Mouse (Mus musculus): ENCODE measurements around the gene Olfr944. TPM values are rescaled to one million over a fixed set of nuclear protein-coding genes. Genes with fewer than 3 reads are reported as not detected.

Gene Olfr944
- polyA plus RNA-seq (2015; fragmentation: Nextera tagmentation; extraction: Ambion mirVana), result not detected in 2 replicates

DNA sequence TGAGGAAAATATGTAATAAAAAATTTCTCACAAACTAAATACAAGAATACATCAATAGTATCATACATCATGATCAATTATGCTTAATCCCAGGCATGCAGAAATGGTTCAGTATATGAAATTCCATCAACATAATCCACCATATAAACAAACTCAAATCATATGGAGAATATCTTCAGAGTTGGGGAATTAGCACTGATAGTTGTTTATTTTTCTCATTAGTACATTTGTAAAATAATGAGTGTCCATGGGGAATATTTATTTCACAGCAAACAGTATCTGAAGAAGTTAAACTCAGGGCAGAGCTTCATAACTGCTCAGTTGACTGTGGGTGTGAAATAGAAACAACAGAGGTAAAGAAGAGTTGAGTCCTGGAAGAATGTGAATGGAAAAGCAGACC, at the start of gene Olfr944:
Gene Olfr944 (plus strand): TSS at position 301 of the 400 bp plus-strand sequence.
- no peaks in the 10 kb centered on the region for H3K27me3 ChIP-seq
- H3K4me2 ChIP-seq, result no peak within 1 kb of the TSS
- H3K9me3 ChIP-seq (replicated peaks), result no peaks in the 10 kb centered on the region
- H3K36me3 ChIP-seq (replicated peaks), result no peaks in the 10 kb centered on the region
- H3K4me1 ChIP-seq (replicated peaks), result no peaks in the 10 kb centered on the region
- no peak within 1 kb of the TSS for H3K9ac ChIP-seq
- ATAC-seq (ENCODE audit: insufficient read depth), result no peak
- no peak within 1 kb of the TSS for H3K4me3 ChIP-seq (replicated peaks)
- no peak within 1 kb of the TSS for H3K27ac ChIP-seq (replicated peaks)

DNA sequence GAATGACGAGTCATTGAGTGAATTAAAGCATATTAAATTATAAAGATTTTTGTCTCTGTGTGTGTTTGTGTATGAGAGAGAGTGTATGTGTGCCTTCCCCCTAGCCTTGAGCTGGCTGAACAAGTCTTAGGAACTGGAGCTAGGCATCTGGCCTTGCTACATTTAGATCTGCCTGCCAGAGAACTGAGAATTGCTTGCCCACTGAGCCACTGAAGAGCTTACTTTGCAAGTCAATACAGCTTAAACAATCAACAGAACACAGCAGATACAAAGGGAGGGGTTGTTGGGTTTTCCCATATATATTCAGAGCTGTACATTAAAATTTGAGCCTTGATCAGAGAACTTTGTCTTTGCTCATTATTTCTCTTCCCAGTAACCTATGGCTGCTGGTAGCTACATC, 49.3 kb upstream of the Olfr944 start:
- H3K9ac ChIP-seq, result no peak overlapping the region
- H3K36me3 ChIP-seq (replicated peaks), result no peaks in the 10 kb centered on the region
- H3K4me1 ChIP-seq (replicated peaks), result no peaks in the 10 kb centered on the region
- H3K27me3 ChIP-seq, result no peaks in the 10 kb centered on the region
- 34% methylated on average over 1 of the region's 1 CpGs for WGBS (ENCODE audit: insufficient replicate concordance)
- no peak for ATAC-seq (ENCODE audit: insufficient read depth)
- no peak overlapping the region for H3K27ac ChIP-seq (replicated peaks)
- H3K4me3 ChIP-seq (replicated peaks), result no peak overlapping the region
- no peaks in the 10 kb centered on the region for H3K9me3 ChIP-seq (replicated peaks)
- no peak overlapping the region for H3K4me2 ChIP-seq

DNA sequence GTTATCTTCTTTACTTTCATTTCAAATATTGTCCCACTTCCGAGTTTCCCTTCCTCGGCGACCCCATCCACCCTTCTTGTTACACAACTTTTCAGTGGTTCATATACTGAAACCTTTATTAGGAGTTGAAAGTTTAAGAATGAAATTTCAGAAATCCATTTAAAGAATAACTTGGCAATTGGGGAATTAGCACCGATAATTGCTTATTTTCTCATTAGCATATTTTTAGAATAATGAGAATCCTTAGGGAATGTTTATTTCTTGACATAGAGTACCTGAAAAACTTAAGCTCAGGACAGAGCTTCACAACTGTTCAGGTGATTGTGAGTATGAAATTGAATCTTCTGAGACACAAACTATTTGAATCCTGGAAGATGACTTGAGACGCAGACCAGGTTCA, 35.7 kb upstream of the Olfr944 start, which contains the start of gene Olfr943:
Gene Olfr943 (plus strand): TSS at position 301 of the 400 bp plus-strand sequence.
- ATAC-seq (ENCODE audit: insufficient read depth), result no peak
- Histone ChIP-seq H3K4me2 (no peak within 1 kb of the TSS), H3K9ac (no peak within 1 kb of the TSS), H3K4me3 (replicated peaks) (no peak within 1 kb of the TSS), H3K4me1 (replicated peaks) (no peaks in the 10 kb centered on the region), H3K36me3 (replicated peaks) (no peaks in the 10 kb centered on the region), H3K27ac (replicated peaks) (no peak within 1 kb of the TSS), H3K9me3 (replicated peaks) (no peaks in the 10 kb centered on the region), H3K27me3 (no peaks in the 10 kb centered on the region)
- 70% methylated on average over 5 of the region's 5 CpGs for WGBS (ENCODE audit: insufficient replicate concordance)

DNA sequence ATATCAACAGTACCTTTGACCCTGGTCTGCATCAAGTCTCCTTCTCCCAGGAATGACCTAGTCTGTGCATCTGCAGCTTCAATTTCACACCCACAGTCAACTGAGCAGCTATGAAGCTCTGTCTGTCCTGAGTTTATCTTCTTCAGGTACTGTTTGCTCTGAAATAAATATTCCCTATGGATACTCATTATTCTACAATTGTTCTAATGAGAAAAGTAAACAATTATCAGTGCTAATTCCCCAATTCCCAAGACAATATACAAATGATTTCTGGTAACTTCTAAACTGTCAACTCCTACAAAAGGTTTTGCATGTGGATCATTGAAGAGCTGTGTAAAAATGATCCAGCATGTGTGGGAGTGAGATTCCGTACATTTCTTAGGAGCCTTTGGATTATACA, 48.2 kb downstream of the Olfr944 start, which contains the start of gene Olfr1537:
Gene Olfr1537 (minus strand): TSS at position 101 of the 400 bp plus-strand sequence.
- WGBS (ENCODE audit: insufficient replicate concordance), result 69% methylated on average over 1 of the region's 1 CpGs
- no peak for ATAC-seq (ENCODE audit: insufficient read depth)

More for the DNA sequence above, 48.2 kb downstream of the Olfr944 start, which contains the start of gene Olfr1537:
- no peak within 1 kb of the TSS for H3K4me2 ChIP-seq
- no peaks in the 10 kb centered on the region for H3K9me3 ChIP-seq (replicated peaks)
- H3K4me3 ChIP-seq (replicated peaks), result no peak within 1 kb of the TSS
- no peak within 1 kb of the TSS for H3K9ac ChIP-seq
- H3K36me3 ChIP-seq (replicated peaks), result no peaks in the 10 kb centered on the region
- no peaks in the 10 kb centered on the region for H3K27me3 ChIP-seq
- H3K4me1 ChIP-seq (replicated peaks), result no peaks in the 10 kb centered on the region
- no peak within 1 kb of the TSS for H3K27ac ChIP-seq (replicated peaks)

Other genes with a start within 250 kb of the Olfr944 start
- not detected in 2 replicates for gene Olfr933, start 229.6 kb upstream of the Olfr944 start, polyA plus RNA-seq (2015; fragmentation: Nextera tagmentation; extraction: Ambion mirVana)
- not detected in 2 replicates for gene Olfr934, start 213.6 kb upstream of the Olfr944 start, polyA plus RNA-seq (2015; fragmentation: Nextera tagmentation; extraction: Ambion mirVana)
- not detected in 2 replicates for gene Olfr935, start 202.2 kb upstream of the Olfr944 start, polyA plus RNA-seq (2015; fragmentation: Nextera tagmentation; extraction: Ambion mirVana)
- gene Olfr146, start 178.5 kb upstream of the Olfr944 start, polyA plus RNA-seq (2015; fragmentation: Nextera tagmentation; extraction: Ambion mirVana), result not detected in 2 replicates
- not detected in 2 replicates for gene Olfr937, start 137.0 kb upstream of the Olfr944 start, polyA plus RNA-seq (2015; fragmentation: Nextera tagmentation; extraction: Ambion mirVana)
- gene Olfr938, start 123.0 kb upstream of the Olfr944 start, polyA plus RNA-seq (2015; fragmentation: Nextera tagmentation; extraction: Ambion mirVana), result not detected in 2 replicates
- gene Olfr27, start 73.8 kb upstream of the Olfr944 start, polyA plus RNA-seq (2015; fragmentation: Nextera tagmentation; extraction: Ambion mirVana), result not detected in 2 replicates
- gene Olfr943, start 35.6 kb upstream of the Olfr944 start, polyA plus RNA-seq (2015; fragmentation: Nextera tagmentation; extraction: Ambion mirVana), result not detected in 2 replicates
- gene Olfr1537, start 48.1 kb downstream of the Olfr944 start, polyA plus RNA-seq (2015; fragmentation: Nextera tagmentation; extraction: Ambion mirVana), result not detected in 2 replicates
- gene Olfr945, start 74.9 kb downstream of the Olfr944 start, polyA plus RNA-seq (2015; fragmentation: Nextera tagmentation; extraction: Ambion mirVana), result not detected in 2 replicates
- gene Olfr948, start 124.1 kb downstream of the Olfr944 start, polyA plus RNA-seq (2015; fragmentation: Nextera tagmentation; extraction: Ambion mirVana), result not detected in 2 replicates
- not detected in 2 replicates for gene Olfr951, start 185.5 kb downstream of the Olfr944 start, polyA plus RNA-seq (2015; fragmentation: Nextera tagmentation; extraction: Ambion mirVana)
- gene Olfr952, start 225.2 kb downstream of the Olfr944 start, polyA plus RNA-seq (2015; fragmentation: Nextera tagmentation; extraction: Ambion mirVana), result not detected in 2 replicates

Measured in liver, embryonic 15.5 days (tissue).